Mouse (Mus musculus): Measurements from ENCODE around the gene Zbed6. TPM values are rescaled to one million over a fixed set of nuclear protein-coding genes. Genes with fewer than 3 reads are reported as not detected.

The Zbed6 gene
- 10 to 100 TPM; 28.6 to 32.8 TPM for total RNA-seq (2023)

GRCm38 (mm10) chr1:133660466-133661202 is at the start of gene Zbed6:
Zbed6 (minus strand) TSS chr1:133660885.

GRCm38 (mm10) chr1:133689897-133690296 is 29.2 kb upstream of the Zbed6 start, which contains the start of gene Lax1:
Lax1 (minus strand) TSS chr1:133690108.

GRCm38 (mm10) chr1:133661203-133661933 is 683 bp upstream of the Zbed6 start, which contains the start of gene Gm38394:
Gm38394 (minus strand) TSS chr1:133661318.

GRCm38 (mm10) chr1:133609771-133610502 is 50.7 kb downstream of the Zbed6 start, which contains the start of gene Snrpe:
Snrpe (minus strand) TSS chr1:133610291.

Other genes starting within 250 kb of the Zbed6 start
- 1 to 10 TPM in 1 of 2 experiments, under 1 TPM in 1; 0.78 to 1.9 TPM for gene Sox13, start 236.5 kb downstream of the Zbed6 start, total RNA-seq (2023)
- gene Snrpe, start 50.6 kb downstream of the Zbed6 start, total RNA-seq (2023) = 100 to 1,000 TPM; 162 to 188 TPM
- 10 to 100 TPM; 49.7 to 57.8 TPM for gene Gm38394, start 433 bp upstream of the Zbed6 start, total RNA-seq (2023)
- gene Lax1, start 29.2 kb upstream of the Zbed6 start, total RNA-seq (2023) = 100 to 1,000 TPM; 194 to 204 TPM
- under 1 TPM; 0.12 to 0.84 TPM for gene Atp2b4, start 140.2 kb upstream of the Zbed6 start, total RNA-seq (2023)
- not detected for gene Optc, start 247.1 kb upstream of the Zbed6 start, total RNA-seq (2023)

All from B cell, adult 67 days (primary cell).